Mouse (Mus musculus): ENCODE measurements around the gene Enc1. TPM values are rescaled to one million over a fixed set of nuclear protein-coding genes. Genes with fewer than 3 reads are reported as not detected.

Gene Enc1
- polyA plus RNA-seq, 1 experiment from 2014 or later, result 3.5 TPM

- H3K4me1 ChIP-seq (replicated peaks; ENCODE audit: control insufficient read depth, insufficient read depth), result no peaks in the 10 kb centered on the region
- no peak overlapping the region for H3K9ac ChIP-seq (ENCODE audit: low read length)
- DNase-seq (ENCODE audit: low spot score) (no peak), ATAC-seq (ENCODE audit: low FRiP score, low TSS enrichment) (no peak)
- TF ChIP-seq CTCF (IDR thresholded peaks at IDR 0.05; ENCODE audit: low read depth) (no peak), EP300 (optimal IDR thresholded peaks at IDR 0.05) (no peak)
- H3K9me3 ChIP-seq (ENCODE audit: control insufficient read depth, low read length), result no peaks in the 10 kb centered on the region
- no peak overlapping the region for H3K4me3 ChIP-seq (ENCODE audit: low read depth, low read length)
- 79% methylated on average over 10 of the region's 10 CpGs for WGBS
- H3K36me3 ChIP-seq (ENCODE audit: control insufficient read depth, insufficient read depth, low read length), result no peaks in the 10 kb centered on the region
- H3K27me3 ChIP-seq (ENCODE audit: control insufficient read depth, insufficient read depth, low read length), result no peaks in the 10 kb centered on the region
- no peak overlapping the region for H3K4me2 ChIP-seq (replicated peaks; ENCODE audit: low read depth)
- H3K27ac ChIP-seq (replicated peaks), result no peak overlapping the region
Observed at GRCm38 (mm10) chr13:97254564-97255164, 13.8 kb downstream of the Enc1 start.

- Histone ChIP-seq H3K4me3 (ENCODE audit: low read depth, low read length) (no peak overlapping the region), H3K9me3 (ENCODE audit: control insufficient read depth, low read length) (no peaks in the 10 kb centered on the region), H3K4me2 (replicated peaks; ENCODE audit: low read depth) (no peak overlapping the region), H3K27ac (replicated peaks) (no peak overlapping the region), H3K36me3 (ENCODE audit: control insufficient read depth, insufficient read depth, low read length) (no peaks in the 10 kb centered on the region), H3K27me3 (ENCODE audit: control insufficient read depth, insufficient read depth, low read length) (no peaks in the 10 kb centered on the region), H3K4me1 (replicated peaks; ENCODE audit: control insufficient read depth, insufficient read depth) (no peaks in the 10 kb centered on the region), H3K9ac (ENCODE audit: low read length) (no peak overlapping the region)
- 34% methylated on average over 6 of the region's 6 CpGs for WGBS
- ATAC-seq (ENCODE audit: low FRiP score, low TSS enrichment), result no peak
- no peak for DNase-seq (ENCODE audit: low spot score)
- TF ChIP-seq EP300 (optimal IDR thresholded peaks at IDR 0.05), result no peak
- no peak for TF ChIP-seq CTCF (IDR thresholded peaks at IDR 0.05; ENCODE audit: low read depth)
Observed at GRCm38 (mm10) chr13:97255976-97256848, 15.3 kb downstream of the Enc1 start.

DNA sequence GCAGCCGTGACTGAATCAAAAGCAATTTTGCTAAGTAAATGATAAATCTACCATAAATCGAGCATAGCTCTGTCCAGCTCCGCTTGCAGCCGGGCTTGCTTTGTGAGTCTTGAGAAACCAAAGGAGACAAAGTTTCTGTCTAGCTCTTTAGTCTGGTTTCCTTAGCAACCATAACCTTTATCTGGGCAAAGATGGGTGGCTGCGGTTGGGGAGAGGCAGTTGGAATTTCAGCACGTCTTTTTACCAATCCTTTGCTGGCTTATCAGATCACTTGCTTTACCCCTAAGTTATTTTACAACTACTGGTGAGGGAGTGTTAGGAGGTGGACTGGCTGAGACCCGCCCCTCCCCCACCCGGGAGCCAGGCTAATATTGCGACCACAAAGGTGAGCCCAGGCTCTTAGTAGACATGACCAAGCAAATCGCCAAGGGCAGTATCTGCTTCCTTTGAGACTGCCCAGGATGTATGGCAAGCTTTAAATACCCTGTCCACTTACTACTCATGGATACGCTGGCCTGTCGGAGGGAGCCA lies 16.0 kb downstream of the Enc1 start:
- H3K9ac ChIP-seq (ENCODE audit: low read length), result no peak overlapping the region
- no peak overlapping the region for H3K4me2 ChIP-seq (replicated peaks; ENCODE audit: low read depth)
- H3K36me3 ChIP-seq (ENCODE audit: control insufficient read depth, insufficient read depth, low read length), result no peaks in the 10 kb centered on the region
- no peak for TF ChIP-seq CTCF (IDR thresholded peaks at IDR 0.05; ENCODE audit: low read depth)
- no peak for TF ChIP-seq EP300 (optimal IDR thresholded peaks at IDR 0.05)
- DNase-seq (ENCODE audit: low spot score) (no peak), ATAC-seq (ENCODE audit: low FRiP score, low TSS enrichment) (no peak)
- no peaks in the 10 kb centered on the region for H3K27me3 ChIP-seq (ENCODE audit: control insufficient read depth, insufficient read depth, low read length)
- H3K4me3 ChIP-seq (ENCODE audit: low read depth, low read length), result no peak overlapping the region
- WGBS, result 34% methylated on average over 12 of the region's 12 CpGs
- H3K27ac ChIP-seq (replicated peaks), result no peak overlapping the region
- no peaks in the 10 kb centered on the region for H3K9me3 ChIP-seq (ENCODE audit: control insufficient read depth, low read length)
- H3K4me1 ChIP-seq (replicated peaks; ENCODE audit: control insufficient read depth, insufficient read depth), result no peaks in the 10 kb centered on the region

DNA sequence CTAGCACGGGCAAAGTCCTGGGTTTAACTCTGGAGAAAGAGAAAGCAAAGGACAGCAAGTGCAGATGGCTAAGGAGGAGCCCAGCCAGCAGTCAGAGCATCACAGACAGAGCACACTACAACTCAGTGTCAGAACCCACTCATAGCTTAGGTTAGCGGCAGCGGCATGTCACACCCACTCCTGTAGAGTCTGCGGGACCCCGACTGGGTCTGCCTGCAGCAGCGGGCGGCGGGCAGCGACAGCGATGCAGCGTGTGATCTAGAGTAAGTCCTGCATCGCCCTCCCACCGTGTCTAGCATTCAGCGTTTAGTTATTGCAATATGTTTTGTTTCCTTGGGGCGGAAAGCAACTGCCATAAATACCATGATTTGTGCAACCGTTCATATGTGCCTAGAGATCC lies 18.4 kb downstream of the Enc1 start:
- DNase-seq (ENCODE audit: low spot score) (no peak), ATAC-seq (ENCODE audit: low FRiP score, low TSS enrichment) (no peak)
- 82% methylated on average over 16 of the region's 16 CpGs for WGBS
- Histone ChIP-seq H3K4me2 (replicated peaks; ENCODE audit: low read depth) (no peak overlapping the region), H3K9ac (ENCODE audit: low read length) (no peak overlapping the region), H3K36me3 (ENCODE audit: control insufficient read depth, insufficient read depth, low read length) (no peaks in the 10 kb centered on the region), H3K4me3 (ENCODE audit: low read depth, low read length) (no peak overlapping the region), H3K27me3 (ENCODE audit: control insufficient read depth, insufficient read depth, low read length) (no peaks in the 10 kb centered on the region), H3K4me1 (replicated peaks; ENCODE audit: control insufficient read depth, insufficient read depth) (no peaks in the 10 kb centered on the region), H3K9me3 (ENCODE audit: control insufficient read depth, low read length) (no peaks in the 10 kb centered on the region), H3K27ac (replicated peaks) (no peak overlapping the region)
- TF ChIP-seq CTCF (IDR thresholded peaks at IDR 0.05; ENCODE audit: low read depth) (no peak), EP300 (optimal IDR thresholded peaks at IDR 0.05) (no peak)

GRCm38 (mm10) chr13:97260456-97261180 lies 19.7 kb downstream of the Enc1 start:
- Histone ChIP-seq H3K4me1 (replicated peaks; ENCODE audit: control insufficient read depth, insufficient read depth) (no peaks in the 10 kb centered on the region), H3K4me2 (replicated peaks; ENCODE audit: low read depth) (no peak overlapping the region), H3K4me3 (ENCODE audit: low read depth, low read length) (no peak overlapping the region), H3K36me3 (ENCODE audit: control insufficient read depth, insufficient read depth, low read length) (no peaks in the 10 kb centered on the region), H3K9me3 (ENCODE audit: control insufficient read depth, low read length) (no peaks in the 10 kb centered on the region), H3K9ac (ENCODE audit: low read length) (no peak overlapping the region), H3K27ac (replicated peaks) (no peak overlapping the region), H3K27me3 (ENCODE audit: control insufficient read depth, insufficient read depth, low read length) (no peaks in the 10 kb centered on the region)
- no peak for ATAC-seq (ENCODE audit: low FRiP score, low TSS enrichment)
- WGBS, result 63% methylated on average over 8 of the region's 8 CpGs
- TF ChIP-seq CTCF (IDR thresholded peaks at IDR 0.05; ENCODE audit: low read depth) (no peak), EP300 (optimal IDR thresholded peaks at IDR 0.05) (no peak)
- DNase-seq (ENCODE audit: low spot score), result no peak

All from stomach, postnatal 0 days (tissue).